Mouse (Mus musculus) midbrain, postnatal 0 days (tissue): ENCODE measurements around the gene Prim2. TPM values are rescaled to one million over a fixed set of nuclear protein-coding genes. Genes with fewer than 3 reads are reported as not detected.
"Not testable (repeated sequence)": the region's sequence is repeated elsewhere in the genome, so short reads cannot be mapped to it uniquely, and the experiment has no call there.

Source experiments
- ATAC-seq: fragments of 200-750 bp; cut with Nextera tagmentation; 2 replicates; pipeline ENCODE4 v1.8.0; 2017; ENCODE audit warnings: moderate number of reproducible peaks, mild to moderate bottlenecking, moderate TSS enrichment, moderate library complexity; ENCODE audit not compliant: low FRiP score
- DNase-seq: peaks from one replicate; pipeline ENCODE4 v3.0.0-alpha.2; 2015; ENCODE audit warnings: low spot score
- H3K27ac ChIP-seq: fragments of 300-500 bp; sonication (generic); 2 replicates; pipeline ENCODE4 v1.5.1; 2014; ENCODE audit warnings: low read depth, mild to moderate bottlenecking, low read length, mixed read lengths
- H3K27me3 ChIP-seq: fragments of 300-500 bp; sonication (generic); 2 replicates; pipeline ENCODE4 v1.6.1; 2014; ENCODE audit warnings: low read length, control low read depth, mixed read lengths; ENCODE audit not compliant: insufficient read depth
- H3K36me3 ChIP-seq: fragments of 300-500 bp; sonication (generic); 2 replicates; pipeline ENCODE4 v1.6.1; 2014; ENCODE audit warnings: low read length, control low read depth, mixed read lengths; ENCODE audit not compliant: insufficient read depth
- H3K4me1 ChIP-seq: fragments of 300-500 bp; sonication (generic); 2 replicates; pipeline ENCODE4 v1.6.1; 2014; ENCODE audit warnings: mild to moderate bottlenecking, control low read depth, antibody characterized with exemption, low read length, mixed read lengths; ENCODE audit not compliant: insufficient read depth
- H3K4me2 ChIP-seq: fragments of 300-500 bp; sonication (generic); 2 replicates; pipeline ENCODE4 v1.6.1; 2014; ENCODE audit warnings: low read depth, mild to moderate bottlenecking, low read length, mixed read lengths; ENCODE audit not compliant: poor library complexity, severe bottlenecking
- H3K4me3 ChIP-seq: fragments of 300-500 bp; sonication (generic); 2 replicates; pipeline ENCODE4 v1.5.1; 2014; ENCODE audit warnings: low read depth, mild to moderate bottlenecking, low read length, moderate library complexity
- H3K9ac ChIP-seq: fragments of 300-500 bp; sonication (generic); replicated peaks from 2 replicates; pipeline ENCODE4 v1.6.1; 2014; ENCODE audit warnings: mild to moderate bottlenecking, low read length, moderate library complexity, mixed read lengths; ENCODE audit not compliant: poor library complexity, severe bottlenecking
- H3K9me3 ChIP-seq: fragments of 300-500 bp; sonication (generic); 2 replicates; pipeline ENCODE4 v1.6.1; 2016; ENCODE audit warnings: low read length, control low read depth
- CTCF ChIP-seq: IDR thresholded peaks from 2 replicates; pipeline ENCODE4 v1.5.1; 2016; ENCODE audit warnings: antibody characterized with exemption, mild to moderate bottlenecking
- whole genome bisulfite sequencing: fragments of 180-500 bp; shearing (Covaris S2); extraction: QIAGEN DNeasy Blood & Tissue Kit; methylation state at CpG from one replicate; pipeline ENCODE4 v1.1.7; 2014; 5-methylcytosine and 5-hydroxymethylcytosine counted together
- polyA plus RNA-seq: library from polyadenylated mRNA; unstranded; fragments of >200 nt; fragmentation: Nextera tagmentation; extraction: Ambion mirVana; gene quantifications from 2 replicates; pipeline ENCODE4 v1.2.1, GENCODE M21; 2015
- total RNA-seq: library from RNA; depleted of rRNA; stranded (reverse); fragments of >200 nt; gene quantifications from 2 replicates; pipeline ENCODE4 v1.2.3, GENCODE M21; 2014

Prim2 gene
- total and polyA plus RNA-seq, 2 experiments from 2014 or later: 12.6 to 18.7 TPM

- TF ChIP-seq CTCF: no peak
- H3K27ac ChIP-seq: no peak overlapping the region
- no peak overlapping the region for H3K9ac ChIP-seq
- H3K4me3 ChIP-seq: no peak overlapping the region
- 88% methylated on average over 2 of the region's 2 CpGs for WGBS
- H3K36me3 ChIP-seq: peaks cover 6% of the 10 kb centered on the region
- DNase-seq (no peak), ATAC-seq (no peak)
- H3K27me3 ChIP-seq: no peaks in the 10 kb centered on the region
- no peak overlapping the region for H3K4me2 ChIP-seq
- H3K4me1 ChIP-seq: no peaks in the 10 kb centered on the region
- H3K9me3 ChIP-seq: no peaks in the 10 kb centered on the region
Measured at GRCm38 (mm10) chr1:33627070-33627469, 42.5 kb downstream of the Prim2 start.

GRCm38 (mm10) chr1:33624900-33625299 lies 44.7 kb downstream of the Prim2 start:
- no peaks in the 10 kb centered on the region for H3K9me3 ChIP-seq
- no peaks in the 10 kb centered on the region for H3K4me1 ChIP-seq
- 96% methylated on average over 6 of the region's 6 CpGs for WGBS
- TF ChIP-seq CTCF: no peak
- no peak overlapping the region for H3K4me2 ChIP-seq
- peaks cover 2% of the 10 kb centered on the region for H3K36me3 ChIP-seq
- no peak for ATAC-seq
- H3K27ac ChIP-seq: no peak overlapping the region
- no peak overlapping the region for H3K4me3 ChIP-seq
- no peak overlapping the region for H3K9ac ChIP-seq
- no peaks in the 10 kb centered on the region for H3K27me3 ChIP-seq
- DNase-seq: no peak

- WGBS: 96% methylated on average over 4 of the region's 4 CpGs
- no peaks in the 10 kb centered on the region for H3K9me3 ChIP-seq
Measured at GRCm38 (mm10) chr1:33624441-33624840, 45.2 kb downstream of the Prim2 start.

GRCm38 (mm10) chr1:33621791-33622190 lies 47.8 kb downstream of the Prim2 start:
- WGBS: 88% methylated on average over 10 of the region's 10 CpGs
- Histone ChIP-seq H3K9ac (no peak overlapping the region), H3K27me3 (no peaks in the 10 kb centered on the region), H3K9me3 (no peaks in the 10 kb centered on the region), H3K4me2 (no peak overlapping the region), H3K4me3 (no peak overlapping the region), H3K36me3 (no peaks in the 10 kb centered on the region), H3K27ac (no peak overlapping the region), H3K4me1 (no peaks in the 10 kb centered on the region)
- no peak for TF ChIP-seq CTCF
- no peak for ATAC-seq
- no peak for DNase-seq

More at GRCm38 (mm10) chr1:33624441-33624840, 45.2 kb downstream of the Prim2 start:
- Histone ChIP-seq H3K9ac (no peak overlapping the region), H3K4me3 (no peak overlapping the region), H3K4me2 (no peak overlapping the region), H3K27me3 (no peaks in the 10 kb centered on the region), H3K36me3 (no peaks in the 10 kb centered on the region), H3K4me1 (no peaks in the 10 kb centered on the region), H3K27ac (no peak overlapping the region)
- ATAC-seq (no peak), DNase-seq (no peak)
- no peak for TF ChIP-seq CTCF

GRCm38 (mm10) chr1:33620091-33620788 lies 49.4 kb downstream of the Prim2 start:
- TF ChIP-seq CTCF: no peak
- Histone ChIP-seq H3K27ac (no peak overlapping the region), H3K4me1 (no peaks in the 10 kb centered on the region), H3K27me3 (no peaks in the 10 kb centered on the region), H3K9me3 (no peaks in the 10 kb centered on the region), H3K4me3 (no peak overlapping the region), H3K9ac (no peak overlapping the region), H3K36me3 (no peaks in the 10 kb centered on the region), H3K4me2 (no peak overlapping the region)
- 94% methylated on average over 9 of the region's 9 CpGs for WGBS
- no peak for ATAC-seq
- no peak for DNase-seq

GRCm38 (mm10) chr1:33616642-33617041 lies 53.0 kb downstream of the Prim2 start:
- DNase-seq, ATAC-seq, H3K27me3 ChIP-seq, H3K36me3 ChIP-seq, H3K27ac ChIP-seq, H3K9me3 ChIP-seq, H3K9ac ChIP-seq, H3K4me2 ChIP-seq, H3K4me1 ChIP-seq, H3K4me3 ChIP-seq: not testable (repeated sequence)
- WGBS: 88% methylated on average over 5 of the region's 6 CpGs
